Mouse (Mus musculus) layer of hippocampus, adult 11-12 months (tissue): Measurements from ENCODE around the gene Tns3.
"Not testable (repeated sequence)": the region's sequence is repeated elsewhere in the genome, so short reads cannot be mapped to it uniquely, and the experiment has no call there.

Experiments used
- DNase-seq: peaks from one replicate; pipeline ENCODE4 v3.0.0; 2022; ENCODE audit warnings: low spot score

Tns3 gene

DNA sequence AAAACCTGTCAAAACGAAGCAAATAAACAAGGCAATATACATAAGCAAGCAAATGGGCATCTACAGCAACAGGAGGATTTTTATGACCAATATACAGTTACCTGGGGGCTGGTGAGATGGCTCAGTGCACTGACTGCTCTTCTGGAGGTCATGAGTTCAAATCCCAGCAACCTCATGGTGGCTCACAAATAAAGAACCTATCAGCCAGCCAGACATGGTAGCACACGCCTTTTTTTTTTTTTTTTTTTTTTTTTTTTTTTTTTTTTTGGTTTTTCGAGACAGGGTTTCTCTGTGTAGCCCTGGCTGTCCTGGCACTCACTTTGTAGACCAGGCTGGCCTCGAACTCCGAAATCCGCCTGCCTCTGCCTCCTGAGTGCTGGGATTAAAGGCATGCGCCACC lies 45.2 kb downstream of the Tns3 start:
- DNase-seq, result not testable (repeated sequence)

- DNase-seq, result no peak
Measured at GRCm38 (mm10) chr11:8618301-8618700, 46.0 kb downstream of the Tns3 start.

DNA sequence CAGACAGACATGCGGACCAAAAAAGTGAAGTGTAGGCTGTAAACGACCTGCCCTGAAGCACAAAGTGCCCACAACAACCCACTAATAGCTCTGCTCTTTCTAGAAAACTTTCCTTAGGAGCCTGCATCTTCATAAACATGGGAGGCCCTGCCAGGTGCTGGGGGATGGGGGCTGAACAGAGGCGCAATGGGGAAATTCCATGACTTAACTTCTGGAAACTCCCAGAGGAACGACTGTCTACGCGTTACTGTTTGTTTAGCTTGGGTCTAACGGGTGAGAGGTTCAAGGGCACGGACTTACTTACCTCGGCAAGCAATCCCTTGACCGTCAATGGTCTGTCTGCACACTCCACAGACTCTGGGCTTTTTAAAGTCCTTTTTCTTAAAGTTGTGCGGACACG lies 48.9 kb downstream of the Tns3 start:
- DNase-seq, result no peak

DNA sequence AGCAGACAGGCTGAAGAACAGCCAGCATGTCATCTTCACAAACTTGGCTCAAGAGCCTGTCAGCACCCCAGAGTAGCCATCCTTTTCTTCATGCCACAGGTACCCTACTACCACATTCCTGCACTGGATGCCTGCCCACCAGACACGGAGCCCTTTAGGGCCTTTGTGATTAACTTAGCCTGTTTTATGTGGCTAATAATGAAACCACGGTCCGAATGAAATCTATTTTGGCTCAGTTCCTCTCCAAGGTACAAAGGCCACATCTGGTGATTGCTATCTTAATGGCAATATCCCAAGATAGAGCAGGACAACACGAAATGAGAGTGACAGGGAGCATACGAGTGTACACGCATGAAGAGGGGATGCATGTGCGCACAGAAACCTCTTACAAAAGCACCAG lies 53.9 kb downstream of the Tns3 start:
- no peak for DNase-seq

- no peak for DNase-seq
Measured at GRCm38 (mm10) chr11:8609873-8610272, 54.5 kb downstream of the Tns3 start.

DNA sequence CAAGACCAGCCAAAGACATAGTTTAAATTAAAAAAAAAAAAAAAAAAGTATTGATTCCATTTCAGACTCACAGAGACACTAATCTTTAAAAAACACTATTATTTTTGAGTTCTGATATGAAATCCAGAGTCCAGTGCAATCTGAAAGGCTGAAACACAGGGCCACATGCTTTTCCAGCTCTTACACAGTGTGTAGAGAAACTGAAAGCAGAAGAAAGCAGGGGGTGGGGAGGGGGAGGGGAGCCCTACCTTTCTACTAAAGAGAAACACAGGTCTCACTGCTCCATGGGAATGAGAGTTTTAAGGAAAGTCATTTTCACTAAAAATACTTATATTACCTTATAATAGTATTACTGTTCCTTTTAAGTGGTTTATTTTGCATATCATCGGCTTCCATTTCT lies 57.2 kb downstream of the Tns3 start:
- no peak for DNase-seq

- no peak for DNase-seq
Measured at GRCm38 (mm10) chr11:8604789-8605569, 59.4 kb downstream of the Tns3 start.

GRCm38 (mm10) chr11:8602606-8603005 lies 61.7 kb downstream of the Tns3 start:
- no peak for DNase-seq

DNA sequence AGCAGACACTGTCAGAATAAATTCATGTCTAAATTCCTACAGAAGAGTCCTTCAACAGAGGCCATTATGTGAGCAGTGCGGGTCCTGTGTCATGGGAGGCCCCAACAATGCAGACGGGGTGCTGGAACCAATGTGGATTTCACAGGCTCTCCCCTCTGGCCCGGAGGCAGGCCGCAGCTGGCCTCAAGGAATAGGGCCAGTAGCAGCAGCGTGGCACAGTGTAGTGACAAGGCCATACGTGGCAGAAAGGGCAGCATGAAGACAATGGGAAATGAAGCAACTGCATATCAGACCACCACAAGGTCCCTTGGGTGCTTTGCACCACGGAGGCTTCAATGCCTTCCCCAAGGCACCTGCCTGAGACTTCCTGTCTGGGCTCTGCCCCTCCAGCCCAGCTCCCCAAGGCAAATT lies 62.9 kb downstream of the Tns3 start:
- no peak for DNase-seq

DNA sequence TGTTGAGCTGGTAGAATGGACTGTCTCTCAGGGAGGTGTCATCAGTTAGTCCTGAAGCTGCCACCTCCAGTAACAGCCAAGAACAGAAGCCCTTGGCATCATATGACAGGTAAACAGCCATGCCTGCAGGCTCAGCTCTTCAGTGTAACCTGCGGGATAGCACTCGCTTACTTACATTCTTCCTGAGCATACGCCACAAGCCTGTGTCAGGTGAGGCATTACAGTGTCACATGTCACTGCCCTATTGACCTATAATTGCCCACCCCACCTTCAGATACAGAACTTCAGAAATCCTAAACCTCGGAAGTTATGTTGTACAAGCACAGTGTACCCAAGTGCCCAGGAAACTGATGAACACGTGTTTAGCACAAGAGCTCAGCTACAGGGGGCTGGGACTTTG lies 68.7 kb downstream of the Tns3 start:
- DNase-seq, result no peak

GRCm38 (mm10) chr11:8593172-8593571 lies 71.2 kb downstream of the Tns3 start:
- no peak for DNase-seq

DNA sequence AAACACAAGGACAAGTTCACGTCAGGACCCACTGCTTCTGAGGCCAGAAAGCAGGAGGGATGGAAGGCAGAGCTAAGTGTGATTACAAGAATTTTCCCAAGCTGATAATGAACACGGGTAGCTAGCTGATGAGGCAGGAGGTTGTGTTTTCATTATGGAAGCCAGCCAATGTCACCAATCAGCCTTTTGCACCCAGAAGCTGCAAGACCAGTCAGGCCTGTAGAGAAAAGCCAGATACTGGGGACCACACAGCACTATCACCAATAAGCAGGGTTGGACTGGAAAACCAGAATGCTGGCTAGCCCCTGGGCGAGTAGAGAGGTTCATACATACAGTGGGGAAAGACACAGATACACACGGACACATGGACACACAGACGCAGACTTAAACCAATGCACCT lies 73.1 kb downstream of the Tns3 start:
- no peak for DNase-seq

- peak; percentile 70 for DNase-seq
Measured at GRCm38 (mm10) chr11:8589226-8589905, 75.0 kb downstream of the Tns3 start.

- DNase-seq, result no peak
Measured at GRCm38 (mm10) chr11:8587941-8588340, 76.4 kb downstream of the Tns3 start.

GRCm38 (mm10) chr11:8586996-8587644 lies 77.2 kb downstream of the Tns3 start:
- no peak for DNase-seq

- no peak for DNase-seq
Measured at GRCm38 (mm10) chr11:8586374-8586773, 78.0 kb downstream of the Tns3 start.

- DNase-seq, result no peak
Measured at GRCm38 (mm10) chr11:8585686-8586085, 78.6 kb downstream of the Tns3 start.

GRCm38 (mm10) chr11:8584925-8585324 lies 79.4 kb downstream of the Tns3 start:
- DNase-seq, result no peak

DNA sequence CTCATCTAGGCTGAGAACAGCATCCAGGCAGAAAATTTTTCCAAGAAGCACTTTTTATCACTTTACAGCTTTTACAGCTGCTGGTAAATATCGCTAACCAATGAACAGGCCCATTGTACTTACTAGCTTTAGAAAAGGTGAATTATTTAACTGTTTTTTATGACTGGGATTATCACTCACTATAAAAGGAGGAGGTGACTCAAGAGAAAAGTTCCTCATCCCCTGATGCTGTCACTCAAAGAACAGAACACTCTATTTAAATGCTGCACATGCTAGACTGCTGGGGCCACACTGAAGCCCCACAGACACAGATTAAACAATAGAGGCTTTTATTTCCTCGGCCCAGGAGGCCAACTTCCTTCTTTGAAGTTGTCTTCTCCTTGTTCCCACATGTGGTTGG lies 80.0 kb downstream of the Tns3 start:
- DNase-seq, result no peak

- no peak for DNase-seq
Measured at GRCm38 (mm10) chr11:8583137-8583536, 81.2 kb downstream of the Tns3 start.

GRCm38 (mm10) chr11:8582101-8582920 lies 82.0 kb downstream of the Tns3 start:
- DNase-seq, result no peak

GRCm38 (mm10) chr11:8579789-8580188 lies 84.5 kb downstream of the Tns3 start:
- no peak for DNase-seq
